Mouse (Mus musculus): ENCODE measurements around the gene Psmd9. TPM values are rescaled to one million over a fixed set of nuclear protein-coding genes. Genes with fewer than 3 reads are reported as not detected.

Gene Psmd9
- polyA plus RNA-seq, 2 experiments from 2014 or later: 31.6 to 42.2 TPM

DNA sequence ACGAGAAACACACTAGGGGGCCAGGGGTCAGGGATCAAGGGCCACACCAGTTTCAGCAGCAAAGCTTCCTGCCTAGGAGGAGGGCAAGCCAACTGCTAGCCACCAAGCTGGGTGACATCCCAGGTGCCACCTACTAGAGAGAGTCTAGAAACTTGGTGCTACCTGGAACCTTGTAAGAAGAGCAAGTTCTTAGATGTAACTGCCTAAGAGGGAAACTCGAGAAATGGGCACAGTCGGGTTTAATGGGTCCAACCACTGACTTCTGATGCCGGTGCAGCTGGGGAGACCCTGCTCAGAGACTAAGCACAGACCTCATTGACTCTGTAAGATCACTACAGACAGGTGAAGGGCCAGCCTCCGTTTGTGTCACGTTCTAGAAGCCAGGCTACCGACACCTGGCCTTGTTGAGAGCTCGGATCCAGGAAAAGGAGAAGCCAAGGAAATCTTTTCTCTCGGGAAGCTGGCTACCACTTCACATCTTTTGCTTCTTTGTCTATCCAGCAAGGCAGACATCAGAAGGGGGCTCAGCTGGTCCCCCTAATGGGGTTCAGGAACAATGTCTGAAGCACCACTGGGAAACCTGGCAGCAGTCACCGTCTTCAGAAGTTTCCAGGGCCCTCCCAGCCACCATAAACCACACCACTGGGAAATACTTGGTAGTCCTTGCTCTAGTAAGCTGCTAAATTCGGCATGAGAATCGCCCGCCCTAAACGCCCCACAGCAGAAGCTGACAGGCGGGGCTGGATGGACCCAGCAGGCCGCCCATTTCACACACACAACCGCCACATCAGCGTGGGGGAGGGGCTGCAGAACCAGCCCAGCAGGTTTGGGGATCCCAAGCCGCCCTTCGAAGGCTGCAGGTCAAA lies 31.9 kb upstream of the Psmd9 start:
- no peak for ATAC-seq

GRCm38 (mm10) chr5:123137910-123138229 lies 31.3 kb upstream of the Psmd9 start:
- ATAC-seq: no peak

GRCm38 (mm10) chr5:123138230-123138911 lies 30.8 kb upstream of the Psmd9 start:
- no peak for ATAC-seq

DNA sequence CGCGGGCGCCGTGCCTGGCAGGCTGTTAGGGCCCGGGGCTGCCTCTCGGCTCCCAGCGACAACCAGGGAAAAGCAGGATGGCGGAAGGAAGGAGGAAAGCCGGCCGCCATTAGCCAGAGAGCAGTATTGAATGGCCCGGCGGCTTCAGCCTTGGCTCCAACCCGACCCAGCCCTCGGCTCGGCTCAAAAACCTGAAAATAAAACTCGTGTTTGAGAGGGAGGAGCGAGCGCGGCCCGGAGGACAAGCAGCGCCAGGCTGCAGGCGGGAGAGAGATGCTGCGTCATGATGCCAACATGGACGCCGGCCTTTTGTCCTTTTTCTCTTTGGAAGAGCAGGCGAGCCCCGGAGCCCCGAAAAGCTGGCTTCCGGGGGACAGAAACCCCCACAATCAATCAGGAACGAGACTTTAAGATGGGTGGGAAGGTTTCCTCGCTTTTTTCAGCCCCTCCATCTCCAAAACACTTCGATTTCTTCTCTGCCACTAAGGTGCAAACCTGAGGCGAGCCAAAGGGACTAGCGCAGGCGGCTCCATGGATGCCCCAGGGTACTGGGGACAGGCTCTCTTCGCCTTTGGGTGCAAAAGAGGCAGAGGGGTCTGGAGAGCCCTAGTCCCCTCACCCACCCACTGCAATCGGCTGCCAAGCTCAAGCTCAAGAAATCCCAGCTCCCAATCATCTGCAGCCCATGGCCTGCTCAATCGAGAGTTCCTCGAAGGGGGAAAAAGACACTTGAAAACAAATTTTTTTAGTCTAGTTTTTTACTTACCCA lies 30.1 kb upstream of the Psmd9 start:
- peak; percentile 15 for ATAC-seq

- no peak for ATAC-seq
Observed at GRCm38 (mm10) chr5:123139722-123140627, 29.2 kb upstream of the Psmd9 start.

GRCm38 (mm10) chr5:123140694-123141554 lies 28.3 kb upstream of the Psmd9 start:
- peak; percentile 71 for ATAC-seq

DNA sequence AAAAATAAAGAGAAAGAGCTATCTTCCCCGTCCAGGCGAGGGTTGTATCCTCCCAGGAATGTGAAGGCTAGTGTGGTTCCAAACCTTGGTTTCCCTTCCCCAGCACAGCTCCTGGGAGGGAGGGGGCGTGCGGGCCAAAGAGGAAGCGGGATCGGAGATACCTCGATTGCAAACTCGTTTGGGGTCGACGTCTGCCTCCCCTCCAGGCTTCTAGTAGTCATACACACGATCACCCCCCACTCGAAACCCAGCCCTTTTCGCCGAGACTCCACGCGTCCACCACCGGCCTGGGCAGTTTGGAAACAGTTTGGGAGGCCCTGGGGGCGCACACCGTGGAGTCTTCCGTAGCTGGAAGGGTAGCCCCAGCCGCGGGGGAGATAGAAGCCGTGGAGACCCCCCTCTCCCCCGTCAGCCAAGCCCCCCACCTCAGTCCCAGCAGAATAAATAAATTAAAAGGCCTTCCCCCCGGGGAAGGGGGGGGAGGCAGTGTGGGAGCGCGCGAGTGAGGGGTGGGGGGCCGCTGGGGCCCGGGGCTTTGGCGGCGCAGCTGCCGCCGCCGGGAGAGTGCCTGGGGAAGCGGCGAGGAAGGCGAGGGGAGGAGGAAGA lies 27.6 kb upstream of the Psmd9 start:
- ATAC-seq: no peak

- ATAC-seq: no peak
Observed at GRCm38 (mm10) chr5:123142161-123143157, 26.8 kb upstream of the Psmd9 start, which contains the start of gene Setd1b. Gene Setd1b, plus strand, starts transcription at chr5:123142193.

DNA sequence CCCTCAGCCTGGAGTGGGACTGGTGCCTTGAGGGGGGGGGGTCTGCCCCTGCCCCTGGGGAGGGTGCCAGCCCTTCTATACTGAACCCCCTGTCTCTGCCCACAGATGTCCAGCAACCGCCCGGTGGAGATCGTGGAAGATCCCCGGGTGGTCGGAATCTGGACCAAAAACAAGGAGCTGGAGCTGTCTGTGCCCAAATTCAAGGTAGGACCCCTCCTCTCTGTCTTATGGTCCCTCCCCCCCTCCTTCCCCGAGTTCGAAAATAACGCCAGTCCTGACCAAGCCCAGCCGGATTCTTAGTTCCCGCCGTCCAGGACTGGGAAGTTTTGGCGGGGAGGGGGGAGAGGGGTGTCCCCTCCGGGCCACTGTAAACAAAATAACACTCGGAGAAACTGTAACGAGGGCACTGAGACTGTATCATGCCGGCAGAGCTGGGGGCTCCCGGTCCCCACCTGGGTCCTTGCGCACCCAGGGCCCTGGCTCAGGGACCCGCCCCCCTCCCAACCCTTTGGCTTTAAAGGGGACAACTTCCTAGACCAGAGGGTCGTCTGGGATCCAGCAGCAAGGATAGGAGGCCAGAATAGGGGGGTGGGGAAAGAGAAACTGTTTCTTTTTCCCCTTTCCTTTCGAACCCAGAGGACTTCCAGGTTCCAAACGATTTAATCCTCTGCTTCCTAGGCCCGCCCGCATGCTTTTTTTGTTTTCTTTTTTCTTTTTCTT lies 25.8 kb upstream of the Psmd9 start:
- ATAC-seq: no peak

GRCm38 (mm10) chr5:123143971-123144745 lies 25.1 kb upstream of the Psmd9 start:
- no peak for ATAC-seq

GRCm38 (mm10) chr5:123144746-123145590 lies 24.2 kb upstream of the Psmd9 start:
- ATAC-seq: no peak

DNA sequence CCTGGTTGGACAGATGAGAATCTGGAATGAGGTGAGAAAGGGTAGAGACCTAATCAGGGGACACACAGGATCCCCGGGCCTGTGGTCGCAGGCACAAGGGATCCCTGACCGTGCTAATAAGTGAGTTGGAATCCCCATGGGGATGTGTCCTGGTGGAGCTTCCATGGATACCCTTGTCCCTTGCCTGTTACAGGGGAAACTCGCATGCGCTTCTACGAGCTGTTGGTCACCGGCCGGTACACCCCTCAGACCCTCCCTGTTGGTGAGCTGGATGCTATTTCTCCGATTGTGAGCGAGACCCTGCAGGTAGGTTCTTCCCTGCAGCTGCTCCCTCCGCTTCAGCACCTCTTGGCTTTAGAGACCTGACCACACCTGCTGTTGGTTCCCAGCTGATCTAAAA lies 22.9 kb upstream of the Psmd9 start:
- no peak for ATAC-seq

GRCm38 (mm10) chr5:123147569-123147968 lies 21.6 kb upstream of the Psmd9 start:
- no peak for ATAC-seq

- ATAC-seq: no peak
Observed at GRCm38 (mm10) chr5:123148073-123148722, 21.0 kb upstream of the Psmd9 start.

- peak; percentile 49 for ATAC-seq
Observed at GRCm38 (mm10) chr5:123149451-123150400, 19.5 kb upstream of the Psmd9 start.
